Mouse (Mus musculus) cerebellum, adult 2 months (tissue): Measurements from ENCODE around the gene Myo9b. TPM values are rescaled to one million over a fixed set of nuclear protein-coding genes. Genes with fewer than 3 reads are reported as not detected.
A peak's percentile ranks its signal among the peaks of the same experiment; 100 is the strongest.
"Not testable (repeated sequence)": the region's sequence is repeated elsewhere in the genome, so short reads cannot be mapped to it uniquely, and the experiment has no call there.

ENCODE experiments used
- DNase-seq, 2 experiments: peaks; one replicate each; pipeline ENCODE4 v3.0.0; 2021
- H3K27ac ChIP-seq: fragments of 200-500 bp; 2 replicates; pipeline ENCODE4 v1.5.1; 2012; ENCODE audit warnings: low read length, control low read depth, inconsistent platforms; ENCODE audit not compliant: insufficient read depth
- H3K27me3 ChIP-seq: fragments of 200-500 bp; 2 replicates; pipeline ENCODE4 v1.6.1; 2012; ENCODE audit warnings: inconsistent platforms, mild to moderate bottlenecking, low read length, moderate library complexity; ENCODE audit not compliant: control insufficient read depth, insufficient read depth
- H3K4me1 ChIP-seq: fragments of 200-500 bp; 2 replicates; pipeline ENCODE4 v1.6.1; 2011; ENCODE audit warnings: low read length; ENCODE audit not compliant: control insufficient read depth, insufficient read depth
- H3K4me3 ChIP-seq: fragments of 200-500 bp; replicated peaks from 2 replicates; pipeline ENCODE3; 2011; ENCODE audit warnings: mild to moderate bottlenecking, low read depth, low read length, control low read depth; ENCODE audit not compliant: insufficient read depth
- CTCF ChIP-seq: fragments of 200-500 bp; IDR thresholded peaks from 2 replicates; pipeline ENCODE4 v1.5.1; 2011; ENCODE audit warnings: low read depth, mild to moderate bottlenecking, control low read depth, low read length, moderate library complexity, borderline replicate concordance; ENCODE audit not compliant: insufficient read depth
- POLR2A ChIP-seq: fragments of 200-500 bp; IDR thresholded peaks from 2 replicates; pipeline ENCODE4 v1.6.1; 2011; ENCODE audit warnings: low read length, control low read depth, borderline replicate concordance; ENCODE audit not compliant: insufficient read depth
- WGBS: fragments of 180-500 bp; shearing (Covaris S2); methylation state at CpG from one replicate; pipeline ENCODE4 v1.1.7; 2018; 5-methylcytosine and 5-hydroxymethylcytosine counted together
- polyA plus RNA-seq: library from polyadenylated mRNA; depleted of rRNA; stranded (reverse); fragments of >200 nt; gene quantifications from 2 replicates; pipeline ENCODE4 v1.2.3, GENCODE M21; 2012; rRNA removed

Myo9b gene
- polyA plus RNA-seq, result 27.5 and 28.9 TPM in 2 replicates

GRCm38 (mm10) chr8:71272286-71273150 is at the start of gene Myo9b, which contains the start of gene Haus8:
Gene Myo9b (plus strand): TSS chr8:71272714.
Gene Haus8 (minus strand): TSS chr8:71272934.
- peak within 1 kb of the TSS; percentile 67 for H3K4me3 ChIP-seq
- WGBS, result under 1% methylated on average over 83 of the region's 84 CpGs
- no peak within 1 kb of the TSS for H3K27ac ChIP-seq
- TF ChIP-seq CTCF (peak; percentile 19; the same call in 1 of the 2 replicates), POLR2A (peak; percentile 39; the same call in 1 of the 2 replicates)
- peak; percentile 93 to 94 for DNase-seq
- H3K4me1 ChIP-seq, result peaks cover 16% of the 10 kb centered on the region
- no peaks in the 10 kb centered on the region for H3K27me3 ChIP-seq

GRCm38 (mm10) chr8:71224560-71224959 is 48.0 kb upstream of the Myo9b start:
- H3K27ac ChIP-seq, result no peak overlapping the region
- no peak for TF ChIP-seq POLR2A
- no peak for TF ChIP-seq CTCF

GRCm38 (mm10) chr8:71242757-71243156 is 29.8 kb upstream of the Myo9b start:
- H3K4me1 ChIP-seq, result no peaks in the 10 kb centered on the region
- H3K27me3 ChIP-seq, result no peaks in the 10 kb centered on the region
- no peak overlapping the region for H3K4me3 ChIP-seq
- H3K27ac ChIP-seq, result no peak overlapping the region
- DNase-seq, result no peak
- 82% methylated on average over 2 of the region's 2 CpGs for WGBS
- TF ChIP-seq CTCF, result no peak
- no peak for TF ChIP-seq POLR2A

More at GRCm38 (mm10) chr8:71224560-71224959, 48.0 kb upstream of the Myo9b start:
- no peak overlapping the region for H3K4me3 ChIP-seq
- H3K27me3 ChIP-seq, result no peaks in the 10 kb centered on the region
- no peak for DNase-seq
- 43% methylated on average over 2 of the region's 2 CpGs for WGBS
- no peaks in the 10 kb centered on the region for H3K4me1 ChIP-seq

GRCm38 (mm10) chr8:71248203-71248602 is 24.3 kb upstream of the Myo9b start:
- Histone ChIP-seq H3K27ac (no peak overlapping the region), H3K4me1 (no peaks in the 10 kb centered on the region), H3K4me3 (no peak overlapping the region), H3K27me3 (no peaks in the 10 kb centered on the region)
- TF ChIP-seq POLR2A, result no peak
- TF ChIP-seq CTCF, result no peak
- DNase-seq, result no peak
- 98% methylated on average over 1 of the region's 1 CpGs for WGBS

- WGBS, result 94% methylated on average over 3 of the region's 3 CpGs
Observed at GRCm38 (mm10) chr8:71256545-71257232, 15.8 kb upstream of the Myo9b start.

GRCm38 (mm10) chr8:71261234-71261633 is 11.3 kb upstream of the Myo9b start:
- DNase-seq, result no peak
- H3K27ac ChIP-seq, result no peak overlapping the region
- TF ChIP-seq CTCF (no peak), POLR2A (no peak)
- no peaks in the 10 kb centered on the region for H3K27me3 ChIP-seq
- no peak overlapping the region for H3K4me3 ChIP-seq
- H3K4me1 ChIP-seq, result no peaks in the 10 kb centered on the region; the same call in 1 of the 2 replicates

More at GRCm38 (mm10) chr8:71256545-71257232, 15.8 kb upstream of the Myo9b start:
- H3K27me3 ChIP-seq, result no peaks in the 10 kb centered on the region
- no peak for DNase-seq
- H3K4me3 ChIP-seq, result no peak overlapping the region
- H3K27ac ChIP-seq, result no peak overlapping the region
- no peaks in the 10 kb centered on the region for H3K4me1 ChIP-seq
- no peak for TF ChIP-seq CTCF
- TF ChIP-seq POLR2A, result no peak

GRCm38 (mm10) chr8:71267690-71268089 is 4.8 kb upstream of the Myo9b start:
- H3K27me3 ChIP-seq, result no peaks in the 10 kb centered on the region
- no peak overlapping the region for H3K27ac ChIP-seq
- 92% methylated on average over 2 of the region's 2 CpGs for WGBS
- H3K4me3 ChIP-seq, result no peak overlapping the region
- peaks cover 3% of the 10 kb centered on the region; the same call in 1 of the 2 replicates for H3K4me1 ChIP-seq
- no peak for DNase-seq
- TF ChIP-seq POLR2A (no peak), CTCF (no peak)

- not testable (repeated sequence) for H3K4me1 ChIP-seq, H3K27me3 ChIP-seq, H3K27ac ChIP-seq, H3K4me3 ChIP-seq, DNase-seq
- WGBS, result 94% methylated on average over 6 of the region's 6 CpGs
Observed at GRCm38 (mm10) chr8:71268286-71268685, 4.2 kb upstream of the Myo9b start.
